Mouse (Mus musculus) forebrain, embryonic 15.5 days (tissue): ENCODE data around the gene Rassf5. TPM values are rescaled to one million over a fixed set of nuclear protein-coding genes. Genes with fewer than 3 reads are reported as not detected.

Experiments
- ATAC-seq: fragments of 200-750 bp; cut with Nextera tagmentation; replicated peaks from 2 replicates; pipeline ENCODE4 v1.8.0; 2017; ENCODE audit warnings: mild to moderate bottlenecking, moderate TSS enrichment, moderate library complexity
- H3K27ac ChIP-seq: fragments of 300-500 bp; sonication (generic); replicated peaks from 2 replicates; pipeline ENCODE4 v1.5.1; 2015; ENCODE audit warnings: mild to moderate bottlenecking, inconsistent platforms
- H3K27me3 ChIP-seq: fragments of 300-500 bp; sonication (generic); 2 replicates; pipeline ENCODE4 v1.6.1; 2015; ENCODE audit warnings: inconsistent platforms
- H3K36me3 ChIP-seq: fragments of 300-500 bp; sonication (generic); 2 replicates; pipeline ENCODE4 v1.6.1; 2015; ENCODE audit warnings: mild to moderate bottlenecking, inconsistent platforms
- H3K4me1 ChIP-seq: fragments of 300-500 bp; sonication (generic); 2 replicates; pipeline ENCODE4 v1.6.1; 2015; ENCODE audit warnings: inconsistent platforms
- H3K4me2 ChIP-seq: fragments of 300-500 bp; sonication (generic); replicated peaks from 2 replicates; pipeline ENCODE4 v1.6.1; 2015; ENCODE audit warnings: mild to moderate bottlenecking, inconsistent platforms
- H3K4me3 ChIP-seq: fragments of 300-500 bp; sonication (generic); 2 replicates; pipeline ENCODE4 v1.5.1; 2015; ENCODE audit warnings: mild to moderate bottlenecking, inconsistent platforms
- H3K9ac ChIP-seq: fragments of 300-500 bp; sonication (generic); replicated peaks from 2 replicates; pipeline ENCODE4 v1.6.1; 2015; ENCODE audit warnings: mild to moderate bottlenecking, inconsistent platforms
- H3K9me3 ChIP-seq: fragments of 300-500 bp; sonication (generic); 2 replicates; pipeline ENCODE4 v1.6.1; 2016; ENCODE audit warnings: inconsistent platforms
- WGBS: fragments of 180-500 bp; shearing (Covaris S2); methylation state at CpG from one replicate; pipeline ENCODE4 v1.1.7; 2015; ENCODE audit warnings: mixed read lengths; 5-methylcytosine and 5-hydroxymethylcytosine counted together
- polyA plus RNA-seq: library from polyadenylated mRNA; unstranded; fragments of >200 nt; fragmentation: Nextera tagmentation; extraction: Ambion mirVana; gene quantifications from 2 replicates; pipeline ENCODE4 v1.2.1, GENCODE M21; 2015

Rassf5 gene
- polyA plus RNA-seq, 1 experiment from 2014 or later = 1.8 TPM

- WGBS = 81% methylated on average over 8 of the region's 8 CpGs
- H3K9ac ChIP-seq = no peak overlapping the region
- no peak overlapping the region for H3K27ac ChIP-seq
- H3K27me3 ChIP-seq = no peaks in the 10 kb centered on the region
- no peaks in the 10 kb centered on the region for H3K4me1 ChIP-seq
- no peaks in the 10 kb centered on the region for H3K9me3 ChIP-seq
- no peak overlapping the region for H3K4me2 ChIP-seq
- no peak overlapping the region for H3K4me3 ChIP-seq
- ATAC-seq = no peak
- H3K36me3 ChIP-seq = peaks cover 6% of the 10 kb centered on the region; the same call in 1 of the 2 replicates
Measured at GRCm38 (mm10) chr1:131184956-131185660, 60.0 kb downstream of the Rassf5 start.

GRCm38 (mm10) chr1:131184253-131184955 is 60.7 kb downstream of the Rassf5 start:
- Histone ChIP-seq H3K9ac (no peak overlapping the region), H3K4me1 (no peaks in the 10 kb centered on the region), H3K9me3 (no peaks in the 10 kb centered on the region), H3K4me3 (no peak overlapping the region), H3K27ac (no peak overlapping the region), H3K4me2 (no peak overlapping the region), H3K27me3 (no peaks in the 10 kb centered on the region), H3K36me3 (peaks cover 13% of the 10 kb centered on the region; the same call in 1 of the 2 replicates)
- WGBS = 89% methylated on average over 9 of the region's 9 CpGs
- no peak for ATAC-seq

GRCm38 (mm10) chr1:131183201-131183600 is 61.9 kb downstream of the Rassf5 start:
- Histone ChIP-seq H3K27me3 (no peaks in the 10 kb centered on the region), H3K27ac (no peak overlapping the region), H3K36me3 (peaks cover 15% of the 10 kb centered on the region; the same call in 1 of the 2 replicates), H3K4me3 (no peak overlapping the region), H3K4me2 (no peak overlapping the region), H3K9me3 (no peaks in the 10 kb centered on the region), H3K9ac (no peak overlapping the region), H3K4me1 (no peaks in the 10 kb centered on the region)
- no peak for ATAC-seq
- WGBS = 85% methylated on average over 7 of the region's 7 CpGs

GRCm38 (mm10) chr1:131181642-131182527 is 63.2 kb downstream of the Rassf5 start:
- no peaks in the 10 kb centered on the region for H3K9me3 ChIP-seq
- H3K4me1 ChIP-seq = no peaks in the 10 kb centered on the region
- 64% methylated on average over 9 of the region's 9 CpGs for WGBS
- H3K27me3 ChIP-seq = no peaks in the 10 kb centered on the region
- H3K4me3 ChIP-seq = no peak overlapping the region
- peaks cover 27% of the 10 kb centered on the region for H3K36me3 ChIP-seq
- H3K27ac ChIP-seq = no peak overlapping the region
- H3K4me2 ChIP-seq = no peak overlapping the region
- peak; percentile 41 for ATAC-seq
- H3K9ac ChIP-seq = no peak overlapping the region

- no peak overlapping the region for H3K4me2 ChIP-seq
- H3K4me1 ChIP-seq = no peaks in the 10 kb centered on the region
- peaks cover 40% of the 10 kb centered on the region for H3K36me3 ChIP-seq
- H3K27me3 ChIP-seq = no peaks in the 10 kb centered on the region
- no peak overlapping the region for H3K9ac ChIP-seq
- ATAC-seq = no peak
- H3K9me3 ChIP-seq = no peaks in the 10 kb centered on the region
- WGBS = 95% methylated on average over 7 of the region's 7 CpGs
- H3K4me3 ChIP-seq = no peak overlapping the region
- H3K27ac ChIP-seq = no peak overlapping the region
Measured at GRCm38 (mm10) chr1:131180386-131180785, 64.7 kb downstream of the Rassf5 start.

- H3K27me3 ChIP-seq = no peaks in the 10 kb centered on the region
- H3K27ac ChIP-seq = no peak overlapping the region
- no peak overlapping the region for H3K4me3 ChIP-seq
- H3K9ac ChIP-seq = no peak overlapping the region
- peaks cover 60% of the 10 kb centered on the region for H3K36me3 ChIP-seq
- H3K9me3 ChIP-seq = no peaks in the 10 kb centered on the region
- H3K4me2 ChIP-seq = no peak overlapping the region
- H3K4me1 ChIP-seq = no peaks in the 10 kb centered on the region
- WGBS = 88% methylated on average over 5 of the region's 5 CpGs
- ATAC-seq = no peak
Measured at GRCm38 (mm10) chr1:131178083-131178482, 67.0 kb downstream of the Rassf5 start.

- no peak overlapping the region for H3K27ac ChIP-seq
- 92% methylated on average over 4 of the region's 4 CpGs for WGBS
- no peaks in the 10 kb centered on the region for H3K9me3 ChIP-seq
- H3K4me1 ChIP-seq = no peaks in the 10 kb centered on the region
- H3K4me3 ChIP-seq = no peak overlapping the region
- ATAC-seq = no peak
- H3K27me3 ChIP-seq = no peaks in the 10 kb centered on the region
- H3K9ac ChIP-seq = no peak overlapping the region
- H3K36me3 ChIP-seq = peaks cover 68% of the 10 kb centered on the region
- no peak overlapping the region for H3K4me2 ChIP-seq
Measured at GRCm38 (mm10) chr1:131177249-131177648, 67.8 kb downstream of the Rassf5 start.

GRCm38 (mm10) chr1:131175819-131176218 is 69.2 kb downstream of the Rassf5 start:
- H3K9me3 ChIP-seq = no peaks in the 10 kb centered on the region
- no peak overlapping the region for H3K4me3 ChIP-seq
- no peaks in the 10 kb centered on the region for H3K4me1 ChIP-seq
- H3K9ac ChIP-seq = no peak overlapping the region
- peaks cover 82% of the 10 kb centered on the region for H3K36me3 ChIP-seq
- H3K4me2 ChIP-seq = no peak overlapping the region
- no peak overlapping the region for H3K27ac ChIP-seq
- WGBS = 97% methylated on average over 8 of the region's 8 CpGs
- no peaks in the 10 kb centered on the region for H3K27me3 ChIP-seq
- ATAC-seq = no peak

GRCm38 (mm10) chr1:131175189-131175588 is 69.9 kb downstream of the Rassf5 start:
- Histone ChIP-seq H3K9me3 (no peaks in the 10 kb centered on the region), H3K36me3 (peaks cover 80% of the 10 kb centered on the region), H3K27me3 (no peaks in the 10 kb centered on the region), H3K27ac (no peak overlapping the region), H3K4me1 (no peaks in the 10 kb centered on the region), H3K4me3 (no peak overlapping the region), H3K4me2 (no peak overlapping the region), H3K9ac (no peak overlapping the region)
- 96% methylated on average over 1 of the region's 1 CpGs for WGBS
- no peak for ATAC-seq

- no peak overlapping the region for H3K27ac ChIP-seq
- H3K4me2 ChIP-seq = no peak overlapping the region
- ATAC-seq = no peak
- H3K9me3 ChIP-seq = no peaks in the 10 kb centered on the region
- H3K36me3 ChIP-seq = peaks cover 78% of the 10 kb centered on the region
- no peaks in the 10 kb centered on the region for H3K27me3 ChIP-seq
- no peaks in the 10 kb centered on the region for H3K4me1 ChIP-seq
- H3K9ac ChIP-seq = no peak overlapping the region
- WGBS = 85% methylated on average over 12 of the region's 12 CpGs
- H3K4me3 ChIP-seq = no peak overlapping the region
Measured at GRCm38 (mm10) chr1:131174299-131174861, 70.7 kb downstream of the Rassf5 start.

- 85% methylated on average over 6 of the region's 6 CpGs for WGBS
- no peak overlapping the region for H3K9ac ChIP-seq
Measured at GRCm38 (mm10) chr1:131173809-131174208, 71.2 kb downstream of the Rassf5 start.

GRCm38 (mm10) chr1:131173001-131173400 is 72.1 kb downstream of the Rassf5 start:
- 95% methylated on average over 7 of the region's 7 CpGs for WGBS
- Histone ChIP-seq H3K9me3 (no peaks in the 10 kb centered on the region), H3K36me3 (peaks cover 87% of the 10 kb centered on the region), H3K27ac (no peak overlapping the region), H3K27me3 (no peaks in the 10 kb centered on the region), H3K4me1 (no peaks in the 10 kb centered on the region), H3K4me3 (no peak overlapping the region), H3K4me2 (no peak overlapping the region), H3K9ac (no peak overlapping the region)
- ATAC-seq = no peak

More at GRCm38 (mm10) chr1:131173809-131174208, 71.2 kb downstream of the Rassf5 start:
- Histone ChIP-seq H3K4me1 (no peaks in the 10 kb centered on the region), H3K9me3 (no peaks in the 10 kb centered on the region), H3K36me3 (peaks cover 82% of the 10 kb centered on the region), H3K27me3 (no peaks in the 10 kb centered on the region), H3K27ac (no peak overlapping the region), H3K4me2 (no peak overlapping the region), H3K4me3 (no peak overlapping the region)
- ATAC-seq = no peak
